Mouse (Mus musculus) ZHBTc4 (cell line): ENCODE measurements around the gene Cfap100.
A peak's percentile ranks its signal among the peaks of the same experiment; 100 is the strongest.

ENCODE experiments used
- DNase-seq: peaks from one replicate; pipeline ENCODE4 v3.0.0-alpha.2; 2011; ENCODE audit warnings: low read depth, low spot score

Cfap100 gene

GRCm38 (mm10) chr6:90377708-90378107 lies 50.9 kb downstream of the Cfap100 start:
- no peak for DNase-seq

- DNase-seq, result no peak
Measured at GRCm38 (mm10) chr6:90374647-90375046, 54.0 kb downstream of the Cfap100 start.

GRCm38 (mm10) chr6:90369725-90370553 lies 58.7 kb downstream of the Cfap100 start:
- DNase-seq, result peak; percentile 76

GRCm38 (mm10) chr6:90368976-90369724 lies 59.4 kb downstream of the Cfap100 start, which contains the start of gene Zxdc:
TSS of gene Zxdc (plus strand) at chr6:90369492.
- peak; percentile 99 for DNase-seq

GRCm38 (mm10) chr6:90363301-90363700 lies 65.3 kb downstream of the Cfap100 start:
- no peak for DNase-seq

- peak; percentile 77 for DNase-seq
Measured at GRCm38 (mm10) chr6:90360922-90361614, 67.5 kb downstream of the Cfap100 start.

- peak; percentile 84 for DNase-seq
Measured at GRCm38 (mm10) chr6:90360024-90360781, 68.4 kb downstream of the Cfap100 start.

- DNase-seq, result no peak
Measured at GRCm38 (mm10) chr6:90359445-90359844, 69.2 kb downstream of the Cfap100 start.

- DNase-seq, result no peak
Measured at GRCm38 (mm10) chr6:90358142-90358541, 70.5 kb downstream of the Cfap100 start.
